Mouse (Mus musculus) ES-E14 (cell line): ENCODE data around the gene Ahsa2.

Experiments used
- CHD2 ChIP-seq: IDR thresholded peaks from 2 replicates; pipeline ENCODE4 v1.6.1; 2014; ENCODE audit warnings: mild to moderate bottlenecking, low read depth, low read length, inconsistent platforms
- HCFC1 ChIP-seq: IDR thresholded peaks from 2 replicates; pipeline ENCODE4 v1.6.1; 2012; ENCODE audit warnings: low read length, inconsistent platforms, borderline replicate concordance; ENCODE audit not compliant: insufficient read depth
- MAFK ChIP-seq: IDR thresholded peaks from 2 replicates; pipeline ENCODE4 v1.6.1; 2014; ENCODE audit warnings: mild to moderate bottlenecking, low read depth, low read length, inconsistent platforms; ENCODE audit not compliant: insufficient read depth
- ZC3H11A ChIP-seq: IDR thresholded peaks from 2 replicates; pipeline ENCODE4 v1.6.1; 2012; ENCODE audit warnings: low read depth, mild to moderate bottlenecking, inconsistent platforms, low read length, borderline replicate concordance
- ZNF384 ChIP-seq: IDR thresholded peaks from 2 replicates; pipeline ENCODE4 v1.6.1; 2012; ENCODE audit warnings: low read depth, low read length, inconsistent platforms

DNA sequence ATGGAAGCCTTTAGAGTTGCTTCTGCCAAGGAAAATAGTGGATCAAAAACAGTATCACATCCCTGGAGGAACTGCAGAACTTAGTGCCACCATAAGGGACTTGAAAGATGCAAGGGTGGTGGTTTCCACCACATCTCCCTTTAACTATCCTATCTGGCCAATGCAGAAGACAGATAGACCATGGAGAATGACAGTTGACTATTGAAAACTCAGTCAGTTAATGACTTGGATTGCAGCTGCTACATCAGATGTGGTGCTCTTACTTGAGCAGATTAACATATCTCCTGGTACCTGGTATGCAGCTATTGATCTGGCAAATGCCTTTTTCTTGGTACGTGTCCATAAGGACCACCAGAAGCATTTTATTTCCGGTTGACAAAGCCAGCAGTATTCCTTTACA is 39.6 kb upstream of the Ahsa2 start:
- TF ChIP-seq ZNF384 (no peak), MAFK (no peak), ZC3H11A (no peak), HCFC1 (no peak), CHD2 (no peak)
